Mouse (Mus musculus) limb, embryonic 12.5 days (tissue): ENCODE measurements around the gene Ppp2r5d. TPM values are rescaled to one million over a fixed set of nuclear protein-coding genes. Genes with fewer than 3 reads are reported as not detected.

Experiments
- ATAC-seq: fragments of 200-750 bp; cut with Nextera tagmentation; 2 replicates; pipeline ENCODE4 v1.8.0; 2017; ENCODE audit warnings: low read depth, moderate TSS enrichment; ENCODE audit not compliant: insufficient number of reproducible peaks, insufficient read depth, low FRiP score, low TSS enrichment
- H3K27ac ChIP-seq: fragments of 300-500 bp; sonication (generic); 2 replicates; pipeline ENCODE4 v1.5.1; 2016; ENCODE audit warnings: mild to moderate bottlenecking, moderate library complexity
- H3K27me3 ChIP-seq: fragments of 300-500 bp; sonication (generic); 2 replicates; pipeline ENCODE4 v1.6.1; 2016; ENCODE audit warnings: mild to moderate bottlenecking, moderate library complexity
- H3K36me3 ChIP-seq: fragments of 300-500 bp; sonication (generic); 2 replicates; pipeline ENCODE4 v1.6.1; 2016; ENCODE audit warnings: mild to moderate bottlenecking, moderate library complexity
- H3K4me1 ChIP-seq: fragments of 300-500 bp; sonication (generic); replicated peaks from 2 replicates; pipeline ENCODE4 v1.6.1; 2016
- H3K4me2 ChIP-seq: fragments of 300-500 bp; sonication (generic); 2 replicates; pipeline ENCODE4 v1.6.1; 2016; ENCODE audit warnings: mild to moderate bottlenecking, moderate library complexity
- H3K4me3 ChIP-seq: fragments of 300-500 bp; sonication (generic); replicated peaks from 2 replicates; pipeline ENCODE4 v1.5.1; 2016; ENCODE audit warnings: mild to moderate bottlenecking
- H3K9ac ChIP-seq: fragments of 300-500 bp; sonication (generic); replicated peaks from 2 replicates; pipeline ENCODE4 v1.6.1; 2016; ENCODE audit warnings: mild to moderate bottlenecking, moderate library complexity
- H3K9me3 ChIP-seq: fragments of 300-500 bp; sonication (generic); 2 replicates; pipeline ENCODE4 v1.6.1; 2016; ENCODE audit warnings: mild to moderate bottlenecking, moderate library complexity
- WGBS: fragments of 180-500 bp; shearing (Covaris S2); methylation state at CpG from one replicate; pipeline ENCODE4 v1.1.7; 2016; 5-methylcytosine and 5-hydroxymethylcytosine counted together
- polyA plus RNA-seq: library from polyadenylated mRNA; unstranded; fragments of >200 nt; fragmentation: Nextera tagmentation; extraction: Ambion mirVana; gene quantifications from 2 replicates; pipeline ENCODE4 v1.2.1, GENCODE M21; 2016

The Ppp2r5d gene
- polyA plus RNA-seq, 1 experiment from 2014 or later = 108 TPM

DNA sequence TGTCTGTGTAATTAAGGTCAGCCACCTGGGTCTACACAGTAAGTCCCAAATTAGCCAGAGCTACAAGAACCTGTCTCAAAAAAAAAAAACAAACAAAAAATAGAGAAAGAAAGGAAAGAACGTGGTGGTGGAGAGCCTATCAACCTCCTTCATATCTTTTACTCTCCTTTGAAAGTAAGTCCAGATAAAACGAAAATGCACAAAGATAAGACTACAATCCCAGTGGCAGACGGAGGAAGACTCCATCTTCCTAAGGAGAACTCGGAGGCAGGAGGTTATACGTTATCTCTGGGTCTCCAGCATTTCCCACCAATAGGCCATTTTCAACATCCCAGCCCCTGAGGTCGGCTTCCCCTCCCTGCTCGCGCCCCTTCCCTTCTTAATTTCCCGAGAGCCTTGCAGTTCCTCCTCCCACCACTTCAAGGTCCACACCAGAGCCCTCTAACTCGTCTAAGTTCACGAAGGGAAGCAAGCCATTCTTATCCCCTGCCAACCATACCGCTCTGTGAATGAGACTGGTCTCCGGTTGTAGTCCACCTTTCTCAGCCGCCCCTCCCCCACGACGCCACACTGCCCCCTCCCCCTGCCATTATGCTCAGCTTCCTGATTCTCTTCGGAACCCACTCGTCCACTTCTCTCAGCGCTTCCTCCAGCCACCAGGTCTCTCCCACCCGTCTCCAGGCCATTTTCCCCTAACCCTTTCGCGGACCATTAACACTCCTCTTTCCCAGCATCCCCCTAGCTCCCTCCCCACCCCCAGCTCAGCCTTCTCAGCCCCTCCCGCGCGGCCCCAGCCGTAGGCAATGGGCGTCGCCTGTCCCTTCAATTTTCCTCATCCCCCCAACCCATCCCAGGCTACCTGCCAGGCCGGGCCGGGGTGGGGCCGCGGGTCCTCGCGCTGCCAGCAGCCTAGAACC is 24.8 kb downstream of the Ppp2r5d start:
- H3K4me2 ChIP-seq = peak overlapping the region; percentile 88
- WGBS = 1% methylated on average over 34 of the region's 34 CpGs
- H3K36me3 ChIP-seq = peaks cover 62% of the 10 kb centered on the region
- peak overlapping the region; percentile 92 for H3K27ac ChIP-seq
- H3K4me3 ChIP-seq = peak overlapping the region; percentile 86
- H3K4me1 ChIP-seq = peaks cover 35% of the 10 kb centered on the region
- peak overlapping the region; percentile 78 for H3K9ac ChIP-seq
- 0 out of 2 replicates have a peak, but pooled peaks have one; percentile 1 for ATAC-seq
- no peaks in the 10 kb centered on the region for H3K9me3 ChIP-seq
- no peaks in the 10 kb centered on the region for H3K27me3 ChIP-seq

DNA sequence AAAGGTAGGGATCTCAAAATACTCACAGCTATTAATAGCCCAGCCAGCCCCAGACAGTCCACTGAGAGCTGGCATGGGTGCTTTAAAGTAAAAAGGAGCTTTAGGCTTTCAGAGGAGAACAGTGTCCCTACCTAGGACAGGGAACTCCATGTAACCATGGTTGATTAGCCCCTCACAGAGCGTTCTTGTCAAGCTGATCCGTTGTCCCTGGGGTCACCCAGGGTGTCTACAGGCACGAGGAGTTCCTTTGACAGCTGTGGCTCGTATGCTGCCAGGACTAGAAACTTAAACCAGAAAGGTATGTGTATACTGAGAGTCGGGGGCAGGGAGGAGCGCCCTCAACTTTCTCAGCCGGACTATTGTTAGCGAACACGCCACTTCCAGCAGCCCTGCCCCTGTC is 26.0 kb downstream of the Ppp2r5d start:
- Histone ChIP-seq H3K36me3 (peaks cover 55% of the 10 kb centered on the region), H3K27me3 (no peaks in the 10 kb centered on the region), H3K9me3 (no peaks in the 10 kb centered on the region), H3K27ac (0 out of 2 replicates have a peak overlapping the region, but pooled peaks have one; percentile 18), H3K4me3 (peak overlapping the region; percentile 86), H3K4me2 (peak overlapping the region; percentile 88), H3K9ac (peak overlapping the region; percentile 78), H3K4me1 (peaks cover 43% of the 10 kb centered on the region)
- 61% methylated on average over 9 of the region's 9 CpGs for WGBS
- no peak for ATAC-seq

DNA sequence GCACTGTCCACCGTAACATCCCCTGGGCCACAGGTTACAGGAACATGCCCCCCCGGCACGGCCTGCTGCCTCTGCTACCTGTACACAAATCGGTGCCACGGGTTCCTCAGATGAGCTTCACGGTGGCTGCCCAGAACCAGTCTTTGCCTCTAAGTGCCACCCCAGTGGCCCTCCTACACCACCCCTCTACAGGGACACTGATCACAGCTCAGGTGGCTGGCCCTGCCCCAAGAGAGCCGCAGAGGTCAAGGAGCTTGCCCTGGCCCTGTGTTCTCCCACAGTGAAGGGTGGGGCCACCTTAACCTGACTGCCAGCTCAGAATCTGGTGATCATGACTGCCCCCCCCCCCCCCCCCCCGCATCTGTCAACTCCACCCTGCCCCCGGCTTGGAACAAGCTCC is 26.5 kb downstream of the Ppp2r5d start, which contains the start of gene Mea1:
Gene Mea1, plus strand, starts transcription at position 378 of the 400 bp plus-strand sequence.
- 94% methylated on average over 8 of the region's 9 CpGs for WGBS

DNA sequence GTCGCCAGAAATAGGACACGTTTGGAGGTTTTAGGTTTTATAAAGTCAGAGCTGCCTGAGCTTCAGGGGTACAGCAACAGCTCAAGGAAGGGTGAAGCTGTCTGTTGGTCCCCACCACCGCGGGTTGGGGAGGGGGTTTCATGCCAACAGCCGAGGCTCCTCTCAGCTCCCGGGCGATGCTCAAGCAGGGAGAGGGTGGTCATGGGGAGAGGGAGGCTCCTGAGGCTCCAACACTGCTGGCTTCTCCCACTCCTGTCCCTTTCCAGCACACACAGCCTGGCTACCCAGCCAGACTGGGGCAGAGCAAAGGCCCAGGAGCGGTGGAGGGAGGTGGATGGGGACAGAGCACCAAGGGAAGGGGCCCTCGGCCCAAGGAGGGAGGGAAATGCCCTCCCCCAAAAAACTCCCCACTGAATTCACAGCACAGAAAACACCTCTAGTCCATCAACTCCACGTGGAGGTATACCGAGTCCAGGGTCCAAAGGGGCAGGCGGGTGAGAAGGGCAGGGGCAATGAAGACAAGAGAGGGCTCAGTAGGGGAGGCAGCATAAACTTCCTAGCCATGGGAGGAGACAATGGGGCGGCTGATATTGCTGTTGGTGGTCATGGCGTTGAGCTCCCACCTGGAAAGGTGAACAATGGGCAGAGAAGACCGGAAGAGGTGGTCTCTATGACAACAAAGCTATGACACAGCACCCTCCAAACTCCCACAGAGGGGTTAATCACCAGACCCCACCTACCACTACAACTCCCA is 30.2 kb downstream of the Ppp2r5d start:
- H3K9me3 ChIP-seq = no peaks in the 10 kb centered on the region
- peaks cover 61% of the 10 kb centered on the region for H3K36me3 ChIP-seq
- peak overlapping the region; percentile 82 for H3K4me2 ChIP-seq
- H3K27ac ChIP-seq = peak overlapping the region; percentile 94
- H3K4me1 ChIP-seq = peaks cover 40% of the 10 kb centered on the region
- 20% methylated on average over 15 of the region's 15 CpGs for WGBS
- H3K4me3 ChIP-seq = peak overlapping the region; percentile 63
- no peaks in the 10 kb centered on the region for H3K27me3 ChIP-seq
- peak overlapping the region; percentile 83 for H3K9ac ChIP-seq
- ATAC-seq = peak; percentile 24; the same call in 1 of the 2 replicates

More for the DNA sequence above, 26.5 kb downstream of the Ppp2r5d start, which contains the start of gene Mea1:
- Histone ChIP-seq H3K4me3 (peak within 1 kb of the TSS; percentile 86), H3K27me3 (no peaks in the 10 kb centered on the region), H3K4me2 (peak within 1 kb of the TSS; percentile 88), H3K27ac (0 out of 2 replicates have a peak within 1 kb of the TSS, but pooled peaks have one; percentile 18), H3K36me3 (peaks cover 50% of the 10 kb centered on the region), H3K9me3 (no peaks in the 10 kb centered on the region), H3K4me1 (peaks cover 46% of the 10 kb centered on the region), H3K9ac (peak within 1 kb of the TSS; percentile 78)
- no peak for ATAC-seq

DNA sequence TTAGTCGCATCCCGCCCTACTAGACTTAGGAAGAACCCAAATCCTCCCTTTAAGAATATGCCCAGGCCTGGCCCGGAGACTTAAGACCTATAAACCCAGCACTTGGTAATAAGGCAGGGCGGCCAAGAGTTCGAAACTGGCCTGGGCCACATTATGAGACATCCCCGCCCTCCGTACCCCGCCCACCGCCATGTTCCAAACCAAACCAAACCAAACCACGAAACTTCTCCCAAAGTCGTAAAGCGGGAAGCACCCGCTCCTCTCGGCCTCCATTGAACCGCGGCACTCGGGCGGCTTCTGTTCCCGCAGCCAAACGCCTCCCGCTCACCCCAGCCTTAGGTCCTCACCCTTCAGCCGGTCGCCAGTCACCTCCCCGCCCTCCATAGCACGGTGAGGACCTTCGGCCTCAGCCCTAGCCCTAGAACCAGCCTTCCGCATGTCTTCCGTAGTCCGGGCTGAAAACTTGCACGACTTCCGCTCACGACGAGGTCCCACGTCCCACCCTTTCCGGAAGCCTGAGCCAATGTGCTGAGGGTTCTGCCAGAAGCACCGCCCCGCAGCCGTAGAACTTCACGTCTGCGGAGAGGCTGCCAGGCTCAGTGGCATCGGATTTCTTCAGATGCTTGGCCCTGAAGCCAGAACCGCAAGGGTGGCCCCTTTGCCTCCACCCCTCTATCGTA is 30.9 kb downstream of the Ppp2r5d start, which contains the start of gene Rrp36:
Gene Rrp36, minus strand, starts transcription at position 503 of the 680 bp plus-strand sequence.
- Histone ChIP-seq H3K27me3 (no peaks in the 10 kb centered on the region), H3K9me3 (no peaks in the 10 kb centered on the region; the same call in 1 of the 2 replicates), H3K27ac (peak within 1 kb of the TSS; percentile 94), H3K4me3 (peak within 1 kb of the TSS; percentile 63), H3K36me3 (peaks cover 66% of the 10 kb centered on the region), H3K4me1 (peaks cover 32% of the 10 kb centered on the region), H3K9ac (peak within 1 kb of the TSS; percentile 83), H3K4me2 (peak within 1 kb of the TSS; percentile 82)
- peak; percentile 88 for ATAC-seq
- WGBS = 1% methylated on average over 43 of the region's 43 CpGs

DNA sequence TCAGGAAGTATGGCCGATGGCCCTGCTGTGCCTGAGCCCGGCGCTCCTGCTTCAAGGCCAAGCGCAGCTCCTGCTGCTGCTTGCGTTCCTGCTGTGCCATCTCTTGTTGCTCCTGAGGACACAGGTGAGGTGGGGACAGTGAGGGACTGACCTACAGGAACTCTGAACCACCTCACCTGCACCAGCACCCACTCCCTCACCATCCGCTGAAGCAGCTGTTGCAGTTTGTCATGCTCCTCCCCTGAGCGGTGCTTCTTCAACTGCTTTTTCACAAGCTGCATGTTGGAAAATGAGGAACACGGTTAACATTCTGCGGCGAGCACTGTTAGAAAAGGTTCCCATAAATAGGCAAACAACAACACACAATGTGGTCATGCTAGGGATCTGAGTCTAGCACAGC is 35.0 kb downstream of the Ppp2r5d start:
- no peak for ATAC-seq
- Histone ChIP-seq H3K27ac (no peak overlapping the region), H3K36me3 (peaks cover 68% of the 10 kb centered on the region), H3K27me3 (no peaks in the 10 kb centered on the region), H3K4me1 (peaks cover 15% of the 10 kb centered on the region), H3K9me3 (no peaks in the 10 kb centered on the region; the same call in 1 of the 2 replicates), H3K4me3 (no peak overlapping the region), H3K4me2 (no peak overlapping the region), H3K9ac (no peak overlapping the region)
- 93% methylated on average over 10 of the region's 10 CpGs for WGBS

DNA sequence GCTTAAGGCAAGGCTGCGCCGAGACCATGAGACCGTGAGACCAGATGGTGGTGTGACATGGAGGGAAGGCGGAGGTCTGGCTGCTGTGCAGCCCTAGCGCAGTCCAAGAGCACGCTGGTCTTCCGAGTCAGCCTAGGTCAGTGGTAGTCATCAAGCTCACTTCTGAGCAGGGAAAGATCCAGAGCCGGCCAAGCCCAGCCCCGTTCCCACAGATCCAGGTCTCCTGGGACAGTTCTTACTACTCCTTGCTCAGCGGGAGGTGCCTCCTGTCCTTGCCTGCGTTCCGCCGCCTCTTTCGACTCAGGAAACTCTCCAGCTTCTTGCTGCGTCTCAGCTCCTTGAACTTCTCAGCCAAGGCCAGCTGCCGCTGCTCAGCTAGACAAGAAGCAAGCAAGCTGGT is 37.2 kb downstream of the Ppp2r5d start:
- Histone ChIP-seq H3K4me3 (no peak overlapping the region), H3K4me1 (no peaks in the 10 kb centered on the region), H3K9ac (no peak overlapping the region), H3K27me3 (no peaks in the 10 kb centered on the region), H3K9me3 (no peaks in the 10 kb centered on the region; the same call in 1 of the 2 replicates), H3K27ac (no peak overlapping the region), H3K36me3 (peaks cover 84% of the 10 kb centered on the region), H3K4me2 (no peak overlapping the region)
- WGBS = 94% methylated on average over 16 of the region's 16 CpGs
- no peak for ATAC-seq

DNA sequence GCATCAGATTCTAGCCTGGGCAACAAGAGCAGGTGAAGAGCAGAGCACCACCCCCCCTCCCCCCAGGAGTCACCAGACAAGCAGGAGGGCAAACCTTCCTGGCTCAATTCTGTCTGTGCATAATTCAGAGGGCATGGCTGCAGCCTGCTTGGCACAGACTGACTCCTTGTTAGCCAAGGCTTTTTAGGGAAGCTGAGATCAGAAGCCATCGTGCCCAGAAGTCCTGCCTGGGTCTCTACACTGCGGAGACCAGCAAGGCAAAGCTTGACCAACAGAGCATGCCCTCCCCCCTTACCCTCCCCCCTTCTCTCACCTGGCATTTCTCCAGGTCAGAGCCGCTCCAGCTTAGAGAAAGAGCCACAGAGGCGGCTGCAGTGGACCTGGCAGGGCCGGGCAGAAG is 42.2 kb downstream of the Ppp2r5d start:
- Histone ChIP-seq H3K36me3 (peaks cover 97% of the 10 kb centered on the region), H3K4me1 (no peaks in the 10 kb centered on the region), H3K27ac (no peak overlapping the region), H3K9me3 (no peaks in the 10 kb centered on the region), H3K9ac (no peak overlapping the region), H3K4me3 (no peak overlapping the region), H3K4me2 (no peak overlapping the region), H3K27me3 (no peaks in the 10 kb centered on the region)
- WGBS = 91% methylated on average over 5 of the region's 5 CpGs
- no peak for ATAC-seq

DNA sequence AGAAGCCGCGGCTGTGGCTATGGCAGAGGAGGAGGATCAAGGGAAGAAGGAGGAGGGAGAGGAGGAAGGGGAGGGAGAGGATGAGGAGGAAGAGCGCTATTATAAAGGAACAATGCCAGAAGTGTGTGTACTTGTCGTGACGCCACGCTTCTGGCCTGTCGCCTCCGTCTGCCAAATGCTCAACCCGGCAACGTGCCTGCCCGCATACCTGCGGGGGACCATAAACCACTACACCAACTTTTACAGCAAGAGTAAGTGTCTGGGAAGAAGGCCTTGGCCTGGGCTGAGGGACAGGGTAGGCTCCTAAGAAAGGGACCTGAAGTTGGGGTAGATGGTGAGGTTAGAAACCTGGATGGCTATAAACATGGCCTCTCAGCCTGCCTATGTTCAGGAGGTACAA is 42.9 kb downstream of the Ppp2r5d start:
- H3K9ac ChIP-seq = no peak overlapping the region
- no peak overlapping the region for H3K27ac ChIP-seq
- H3K4me2 ChIP-seq = no peak overlapping the region
- H3K9me3 ChIP-seq = no peaks in the 10 kb centered on the region
- H3K36me3 ChIP-seq = peaks cover 99% of the 10 kb centered on the region
- no peaks in the 10 kb centered on the region for H3K4me1 ChIP-seq
- H3K4me3 ChIP-seq = no peak overlapping the region
- no peak for ATAC-seq
- WGBS = 80% methylated on average over 12 of the region's 12 CpGs
- no peaks in the 10 kb centered on the region for H3K27me3 ChIP-seq

DNA sequence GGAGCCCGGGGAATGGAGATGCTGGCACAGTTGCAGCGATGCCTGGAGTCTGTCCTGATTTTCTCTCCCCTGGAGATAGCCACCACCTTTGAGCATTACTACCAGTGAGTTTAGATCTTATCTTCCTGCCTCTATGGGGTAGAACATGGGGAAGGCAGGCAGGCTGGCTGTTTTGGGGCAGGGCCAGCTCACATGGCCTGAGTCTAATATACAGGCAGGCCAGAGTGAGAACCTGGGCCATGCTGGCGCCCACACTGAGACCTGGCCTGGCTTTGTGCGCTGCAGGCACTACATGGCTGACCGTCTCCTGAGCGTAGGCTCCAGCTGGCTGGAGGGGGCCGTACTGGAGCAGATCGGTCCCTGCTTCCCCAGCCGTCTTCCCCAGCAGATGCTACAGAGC is 43.6 kb downstream of the Ppp2r5d start:
- no peak overlapping the region for H3K4me3 ChIP-seq
- no peak overlapping the region for H3K4me2 ChIP-seq
- no peak overlapping the region for H3K9ac ChIP-seq
- H3K27ac ChIP-seq = no peak overlapping the region
- no peaks in the 10 kb centered on the region for H3K9me3 ChIP-seq
- H3K4me1 ChIP-seq = no peaks in the 10 kb centered on the region
- 91% methylated on average over 9 of the region's 9 CpGs for WGBS
- ATAC-seq = no peak
- H3K27me3 ChIP-seq = no peaks in the 10 kb centered on the region
- H3K36me3 ChIP-seq = peaks cover 99% of the 10 kb centered on the region
